In the genomic region with DNA sequence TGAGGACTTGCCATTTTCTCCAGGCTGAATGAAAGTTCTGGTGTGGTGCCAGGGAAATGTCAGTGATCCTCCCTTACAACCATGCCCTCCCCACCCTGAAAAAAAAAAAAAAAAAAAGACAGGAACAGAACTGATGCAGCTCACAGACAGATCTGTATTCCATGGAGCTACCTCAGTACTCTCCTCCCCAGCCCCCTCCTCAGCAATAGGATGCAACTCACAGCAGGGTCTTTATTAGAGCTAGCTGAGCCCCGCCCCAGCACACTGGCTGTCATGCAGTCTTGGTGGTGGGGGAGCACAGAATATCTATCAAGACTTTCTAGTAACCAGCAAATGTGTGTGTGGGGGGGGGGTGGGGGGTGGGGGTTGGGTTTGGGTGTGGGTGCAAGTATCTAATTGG, we compare ENCODE assay signal across 31 mouse cellular contexts.
DNase-seq lines count a peak whose midpoint lies in the region; ATAC-seq and TF ChIP-seq lines count a peak whose summit lies in the region.
"Had no signal": no experiment of that assay in that cellular context is flagged by ENCODE, and none has a peak within 500 bp of the region (broad histone marks: within the 10 kb centered on the region; RNA-seq: fewer than 3 reads in every experiment).

No protein-coding gene starts in this region.

- TF ChIP-seq CTCF in hindbrain, postnatal 0 days (IDR thresholded peaks at IDR 0.05; ENCODE audit: low read depth) = no peak
- no peak for TF ChIP-seq CTCF in midbrain, postnatal 0 days (IDR thresholded peaks at IDR 0.05)

- peak; percentile 50; the same call in 1 of the 2 replicates for ATAC-seq in hindbrain, embryonic 16.5 days
- ATAC-seq in hindbrain, postnatal 0 days = no peak
- peak; percentile 46 for ATAC-seq in midbrain, embryonic 14.5 days (ENCODE audit: low FRiP score, low TSS enrichment)
- no peak for ATAC-seq in midbrain, postnatal 0 days (ENCODE audit: low FRiP score)
- ATAC-seq in forebrain, embryonic 15.5 days (replicated peaks) = 0 out of 2 replicates have a peak, but pooled peaks have one; percentile 51

- H3K4me3 ChIP-seq in hindbrain, embryonic 16.5 days (ENCODE audit: low read length) = no peak overlapping the region
- H3K4me3 ChIP-seq in hindbrain, postnatal 0 days (ENCODE audit: low read length) = no peak overlapping the region
- H3K4me3 ChIP-seq in midbrain, embryonic 14.5 days (replicated peaks; ENCODE audit: low read depth, low read length) = no peak overlapping the region
- no peak overlapping the region for H3K4me3 ChIP-seq in midbrain, postnatal 0 days (ENCODE audit: low read depth, low read length)
- no peak overlapping the region for H3K4me3 ChIP-seq in forebrain, embryonic 15.5 days
- H3K4me3 ChIP-seq: embryonic facial prominence, embryonic 10.5 days; embryonic facial prominence, embryonic 15.5 days; gastrocnemius, adult 2 months; kidney, embryonic 15.5 days; layer of hippocampus, adult 2 months; limb, embryonic 13.5 days; megakaryocyte, embryonic 14.5 days; neural tube, embryonic 13.5 days; stomach, embryonic 15.5 days had no signal

- H3K27me3 ChIP-seq in hindbrain, embryonic 16.5 days (replicated peaks; ENCODE audit: control insufficient read depth, insufficient read depth, low read length) = no peaks in the 10 kb centered on the region
- H3K27me3 ChIP-seq in hindbrain, postnatal 0 days (ENCODE audit: insufficient read depth, low read length) = no peaks in the 10 kb centered on the region
- no peaks in the 10 kb centered on the region for H3K27me3 ChIP-seq in midbrain, embryonic 14.5 days (ENCODE audit: control insufficient read depth, insufficient read depth, low read length)
- H3K27me3 ChIP-seq in midbrain, postnatal 0 days (ENCODE audit: insufficient read depth, low read length) = no peaks in the 10 kb centered on the region
- H3K27me3 ChIP-seq in forebrain, embryonic 15.5 days = no peaks in the 10 kb centered on the region
- H3K27me3 ChIP-seq: embryonic facial prominence, embryonic 15.5 days; kidney, embryonic 15.5 days; limb, embryonic 13.5 days; megakaryocyte, embryonic 14.5 days; neural tube, embryonic 13.5 days; stomach, embryonic 15.5 days had no signal

- no peak overlapping the region for H3K27ac ChIP-seq in hindbrain, embryonic 16.5 days (ENCODE audit: low read depth, low read length)
- no peak overlapping the region for H3K27ac ChIP-seq in hindbrain, postnatal 0 days
- H3K27ac ChIP-seq in midbrain, embryonic 14.5 days (replicated peaks; ENCODE audit: low read depth, low read length) = no peak overlapping the region
- no peak overlapping the region for H3K27ac ChIP-seq in midbrain, postnatal 0 days (ENCODE audit: low read depth, low read length)
- no peak overlapping the region for H3K27ac ChIP-seq in forebrain, embryonic 15.5 days (replicated peaks)
- H3K27ac ChIP-seq: embryonic facial prominence, embryonic 10.5 days; embryonic facial prominence, embryonic 15.5 days; gastrocnemius, adult 2 months; hindbrain, embryonic 14.5 days; kidney, embryonic 15.5 days; layer of hippocampus, adult 2 months; limb, embryonic 13.5 days; neural tube, embryonic 13.5 days; stomach, embryonic 15.5 days had no signal

- H3K4me2 ChIP-seq in hindbrain, embryonic 16.5 days (ENCODE audit: low read length) = no peak overlapping the region
- H3K4me2 ChIP-seq in hindbrain, postnatal 0 days (ENCODE audit: low read depth, low read length) = no peak overlapping the region
- H3K4me2 ChIP-seq in midbrain, embryonic 14.5 days (ENCODE audit: low read length) = no peak overlapping the region
- no peak overlapping the region for H3K4me2 ChIP-seq in midbrain, postnatal 0 days (ENCODE audit: low read depth, low read length, poor library complexity, severe bottlenecking)
- no peak overlapping the region for H3K4me2 ChIP-seq in forebrain, embryonic 15.5 days (replicated peaks)
- H3K4me2 ChIP-seq: embryonic facial prominence, embryonic 15.5 days; heart, embryonic 11.5 days; hindbrain, embryonic 14.5 days; kidney, embryonic 15.5 days; limb, embryonic 13.5 days; liver, embryonic 11.5 days; neural tube, embryonic 13.5 days; stomach, embryonic 15.5 days had no signal

- no peaks in the 10 kb centered on the region for H3K36me3 ChIP-seq in hindbrain, embryonic 16.5 days (ENCODE audit: control insufficient read depth, insufficient read depth, low read length)
- H3K36me3 ChIP-seq in hindbrain, postnatal 0 days (ENCODE audit: insufficient read depth, low read length) = no peaks in the 10 kb centered on the region
- no peaks in the 10 kb centered on the region for H3K36me3 ChIP-seq in midbrain, embryonic 14.5 days (ENCODE audit: control insufficient read depth, insufficient read depth, low read length)
- no peaks in the 10 kb centered on the region for H3K36me3 ChIP-seq in midbrain, postnatal 0 days (ENCODE audit: insufficient read depth, low read length)
- H3K36me3 ChIP-seq in forebrain, embryonic 15.5 days = no peaks in the 10 kb centered on the region
- H3K36me3 ChIP-seq: embryonic facial prominence, embryonic 10.5 days; embryonic facial prominence, embryonic 15.5 days; kidney, embryonic 15.5 days; limb, embryonic 13.5 days; neural tube, embryonic 13.5 days; stomach, embryonic 15.5 days had no signal

- no peaks in the 10 kb centered on the region for H3K9me3 ChIP-seq in hindbrain, embryonic 16.5 days (ENCODE audit: control insufficient read depth, low read length)
- H3K9me3 ChIP-seq in hindbrain, postnatal 0 days (ENCODE audit: low read length) = no peaks in the 10 kb centered on the region
- no peaks in the 10 kb centered on the region for H3K9me3 ChIP-seq in midbrain, embryonic 14.5 days (ENCODE audit: control insufficient read depth, low read length)
- H3K9me3 ChIP-seq in midbrain, postnatal 0 days (ENCODE audit: low read length) = no peaks in the 10 kb centered on the region
- H3K9me3 ChIP-seq in forebrain, embryonic 15.5 days = no peaks in the 10 kb centered on the region
- H3K9me3 ChIP-seq: embryonic facial prominence, embryonic 10.5 days; embryonic facial prominence, embryonic 15.5 days; kidney, embryonic 15.5 days; limb, embryonic 13.5 days; megakaryocyte, embryonic 14.5 days; neural tube, embryonic 13.5 days; stomach, embryonic 15.5 days had no signal

- no peak for DNase-seq in hindbrain, postnatal 0 days (ENCODE audit: low spot score)
- no peak for DNase-seq in midbrain, embryonic 14.5 days
- DNase-seq in midbrain, postnatal 0 days (ENCODE audit: low spot score) = no peak
- no peak for DNase-seq in right cerebral cortex, postnatal 10 days (ENCODE audit: low spot score in 2 of 2)
- DNase-seq: adrenal gland, adult 2 months; adrenal gland, postnatal 36 days; B cell, adult 2 months; cerebellum, adult 8-10 months; cerebellum, postnatal 25 days; gastrocnemius, adult 2 months; gastrocnemius, postnatal 36 days; heart, adult 18-20 months; heart, postnatal 36 days; kidney, adult 18-20 months; kidney, postnatal 36 days; lung, postnatal 36 days; retina, postnatal 1 day; right cerebral cortex, postnatal 25 days had no signal

- H3K4me1 ChIP-seq in hindbrain, embryonic 16.5 days (ENCODE audit: control insufficient read depth, insufficient read depth, low read depth, low read length) = no peaks in the 10 kb centered on the region
- no peaks in the 10 kb centered on the region for H3K4me1 ChIP-seq in hindbrain, postnatal 0 days (ENCODE audit: insufficient read depth, low read length)
- H3K4me1 ChIP-seq in midbrain, embryonic 14.5 days (ENCODE audit: control insufficient read depth, insufficient read depth, low read length) = no peaks in the 10 kb centered on the region
- no peaks in the 10 kb centered on the region for H3K4me1 ChIP-seq in midbrain, postnatal 0 days (ENCODE audit: insufficient read depth, low read length)
- no peaks in the 10 kb centered on the region for H3K4me1 ChIP-seq in forebrain, embryonic 15.5 days
- H3K4me1 ChIP-seq: embryonic facial prominence, embryonic 10.5 days; embryonic facial prominence, embryonic 15.5 days; kidney, embryonic 15.5 days; limb, embryonic 13.5 days; megakaryocyte, embryonic 14.5 days; neural tube, embryonic 13.5 days; stomach, embryonic 15.5 days had no signal

- 50% methylated on average over 1 of the region's 1 CpGs for WGBS in hindbrain, embryonic 16.5 days
- WGBS in hindbrain, postnatal 0 days = 21% methylated on average over 1 of the region's 1 CpGs
- WGBS in midbrain, embryonic 14.5 days = 40% methylated on average over 1 of the region's 1 CpGs
- WGBS in midbrain, postnatal 0 days = 33% methylated on average over 1 of the region's 1 CpGs
- 17% methylated on average over 1 of the region's 1 CpGs for WGBS in forebrain, embryonic 15.5 days

- no peak overlapping the region for H3K9ac ChIP-seq in hindbrain, embryonic 16.5 days (ENCODE audit: low read depth, low read length)
- H3K9ac ChIP-seq in hindbrain, postnatal 0 days (replicated peaks; ENCODE audit: low read length) = no peak overlapping the region
- H3K9ac ChIP-seq in midbrain, embryonic 14.5 days (replicated peaks; ENCODE audit: low read length) = no peak overlapping the region
- no peak overlapping the region for H3K9ac ChIP-seq in midbrain, postnatal 0 days (replicated peaks; ENCODE audit: low read length, poor library complexity, severe bottlenecking)
- H3K9ac ChIP-seq in forebrain, embryonic 15.5 days (replicated peaks) = no peak overlapping the region
- H3K9ac ChIP-seq: embryonic facial prominence, embryonic 15.5 days; hindbrain, embryonic 14.5 days; kidney, embryonic 15.5 days; limb, embryonic 13.5 days; neural tube, embryonic 13.5 days; stomach, embryonic 15.5 days had no signal

Comparison
In these comparisons a context has a peak if more than half of its experiments do, and no peak if none do; other contexts are left out.
1. ATAC-seq: peak in hindbrain, embryonic 16.5 days (single experiment), midbrain, embryonic 14.5 days (single experiment) and forebrain, embryonic 15.5 days (single experiment); none in hindbrain, postnatal 0 days (single experiment) and midbrain, postnatal 0 days (single experiment).